Comparison of ENCODE assay signal across 20 mouse cellular contexts in genomic region chr17:43395400-43396258, GRCm38 (mm10). TPM values are rescaled to one million over a fixed set of nuclear protein-coding genes. Genes with fewer than 3 reads are reported as not detected.
DNase-seq lines count a peak whose midpoint lies in the region; ATAC-seq and TF ChIP-seq lines count a peak whose summit lies in the region.
"Had no signal": no experiment of that assay in that cellular context is flagged by ENCODE, and none has a peak within 500 bp of the region (broad histone marks: within the 10 kb centered on the region; RNA-seq: fewer than 3 reads in every experiment).

No protein-coding gene starts in this region.

- H3K27me3 ChIP-seq in lung, embryonic 14.5 days (ENCODE audit: insufficient read depth, low read length) = no peaks in the 10 kb centered on the region
- H3K27me3 ChIP-seq in midbrain, embryonic 13.5 days = no peaks in the 10 kb centered on the region
- H3K27me3 ChIP-seq: CH12.LX; megakaryocyte, embryonic 14.5 days had no signal

- DNase-seq in gastrocnemius, adult 2 months = no peak
- no peak for DNase-seq in gastrocnemius, postnatal 10 days
- no peak for DNase-seq in lung, embryonic 14.5 days
- no peak for DNase-seq in lung, postnatal 14 days
- DNase-seq in lung, postnatal 10 days = peak; percentile 45
- DNase-seq in adrenal gland, postnatal 36 days = no peak
- DNase-seq in cerebellum, adult 9-11 months = no peak
- DNase-seq: cerebellum, adult 8-10 months; heart, postnatal 10 days; kidney, adult 8-10 months; layer of hippocampus, postnatal 36 days; left cerebral cortex, postnatal 4 days; right cerebral cortex, adult 18-20 months had no signal

- H3K36me3 ChIP-seq in lung, embryonic 14.5 days (ENCODE audit: insufficient read depth) = no peaks in the 10 kb centered on the region
- H3K36me3 ChIP-seq in midbrain, embryonic 13.5 days = no peaks in the 10 kb centered on the region
- H3K36me3 ChIP-seq: embryonic facial prominence, embryonic 10.5 days had no signal

- H3K4me1 ChIP-seq in lung, embryonic 14.5 days (ENCODE audit: insufficient read depth) = no peaks in the 10 kb centered on the region
- peaks cover 14% of the 10 kb centered on the region; the same call in 1 of the 2 replicates for H3K4me1 ChIP-seq in midbrain, embryonic 13.5 days (replicated peaks)
- H3K4me1 ChIP-seq: megakaryocyte, embryonic 14.5 days had no signal

- H3K4me3 ChIP-seq in gastrocnemius, adult 2 months = peak overlapping the region; percentile 67
- no peak overlapping the region for H3K4me3 ChIP-seq in lung, embryonic 14.5 days (ENCODE audit: low read depth, low read length)
- no peak overlapping the region for H3K4me3 ChIP-seq in midbrain, embryonic 13.5 days (replicated peaks)
- H3K4me3 ChIP-seq: embryonic facial prominence, embryonic 10.5 days; megakaryocyte, embryonic 14.5 days had no signal

- H3K4me2 ChIP-seq in lung, embryonic 14.5 days = no peak overlapping the region
- no peak overlapping the region for H3K4me2 ChIP-seq in midbrain, embryonic 13.5 days (replicated peaks)

- H3K9ac ChIP-seq in lung, embryonic 14.5 days = no peak overlapping the region
- H3K9ac ChIP-seq in midbrain, embryonic 13.5 days (replicated peaks) = no peak overlapping the region

- TF ChIP-seq CTCF in gastrocnemius, adult 2 months (IDR thresholded peaks at IDR 0.05) = no peak
- no peak for TF ChIP-seq CTCF in lung, embryonic 14.5 days (IDR thresholded peaks at IDR 0.05; ENCODE audit: low read depth)

- ATAC-seq in lung, embryonic 14.5 days (ENCODE audit: insufficient read depth) = peak; percentile 60; the same call in 1 of the 2 replicates
- ATAC-seq in midbrain, embryonic 13.5 days = no peak
- ATAC-seq: activated CD4-positive, CD25-positive, alpha-beta regulatory T cell, adult 4 months; hindbrain, embryonic 16.5 days had no signal

- H3K27ac ChIP-seq in gastrocnemius, adult 2 months = peak overlapping the region; percentile 89
- H3K27ac ChIP-seq in lung, embryonic 14.5 days (ENCODE audit: low read depth) = no peak overlapping the region
- no peak overlapping the region for H3K27ac ChIP-seq in midbrain, embryonic 13.5 days
- H3K27ac ChIP-seq: embryonic facial prominence, embryonic 10.5 days had no signal

- 41% methylated on average over 12 of the region's 12 CpGs for WGBS in lung, embryonic 14.5 days
- WGBS in midbrain, embryonic 13.5 days = 82% methylated on average over 12 of the region's 12 CpGs

- intact Hi-C loops in gastrocnemius, adult 2 months (cut with DNase I) = no loop called here

- no peaks in the 10 kb centered on the region for H3K9me3 ChIP-seq in lung, embryonic 14.5 days (ENCODE audit: low read depth, low read length)
- H3K9me3 ChIP-seq in midbrain, embryonic 13.5 days = no peaks in the 10 kb centered on the region
- H3K9me3 ChIP-seq: embryonic facial prominence, embryonic 10.5 days had no signal

RNA-seq across cellular contexts. Expression of gene Adgrf5, which starts 35.4 kb away (rescaled TPM):
- total RNA-seq in gastrocnemius, adult 2 months (2021) = 10 to 100 TPM; 78.8 to 85.4 TPM
- 10 to 100 TPM; 78.9 to 85.3 TPM for total RNA-seq in gastrocnemius, postnatal 10 days (2021)
- 18.5 and 18.8 TPM in 2 replicates for polyA plus RNA-seq in lung, embryonic 14.5 days (2014; fragmentation: Nextera tagmentation; extraction: Ambion mirVana)
- 100 to 1,000 TPM in 1 of 2 experiments, 10 to 100 TPM in 1; 74.0 to 137 TPM for total RNA-seq in adrenal gland, postnatal 36 days (2021)
- polyA plus RNA-seq in midbrain, embryonic 13.5 days (2015; fragmentation: Nextera tagmentation; extraction: Ambion mirVana) = 6.9 and 8.6 TPM in 2 replicates
- total RNA-seq: CH12.LX; granulocyte monocyte progenitor cell, adult 5-6 weeks had no signal
